Mouse (Mus musculus) small intestine, adult 2 months (tissue): ENCODE results near the gene Txnrd3. TPM values are rescaled to one million over a fixed set of nuclear protein-coding genes. Genes with fewer than 3 reads are reported as not detected.

Experiments used
- H3K27ac ChIP-seq: fragments of 200-500 bp; 2 replicates; pipeline ENCODE4 v1.5.1; 2012; ENCODE audit warnings: low read depth, low read length, control low read depth, inconsistent platforms; ENCODE audit not compliant: insufficient read depth
- H3K27me3 ChIP-seq: fragments of 200-500 bp; 2 replicates; pipeline ENCODE4 v1.6.1; 2012; ENCODE audit warnings: mild to moderate bottlenecking, moderate library complexity, low read length, inconsistent platforms; ENCODE audit not compliant: control insufficient read depth, insufficient read depth
- H3K36me3 ChIP-seq: fragments of 200-500 bp; 2 replicates; pipeline ENCODE4 v1.6.1; 2012; ENCODE audit warnings: mild to moderate bottlenecking, low read length, control low read depth, inconsistent platforms; ENCODE audit not compliant: control insufficient read depth, insufficient read depth
- H3K4me1 ChIP-seq: fragments of 200-500 bp; 2 replicates; pipeline ENCODE4 v1.6.1; 2012; ENCODE audit warnings: low read length, inconsistent platforms, mixed read lengths; ENCODE audit not compliant: control insufficient read depth, insufficient read depth, insufficient read length
- H3K4me3 ChIP-seq: fragments of 200-500 bp; 2 replicates; pipeline ENCODE4 v1.5.1; 2012; ENCODE audit warnings: low read depth, mild to moderate bottlenecking, control low read depth, inconsistent platforms, low read length, moderate library complexity
- CTCF ChIP-seq: fragments of 200-500 bp; IDR thresholded peaks from 2 replicates; pipeline ENCODE4 v1.5.1; 2012; ENCODE audit warnings: low read depth, mild to moderate bottlenecking, control low read depth, inconsistent platforms, low read length, moderate library complexity, mixed read lengths; ENCODE audit not compliant: insufficient replicate concordance, insufficient read length; ENCODE audit errors: extremely low read depth
- POLR2A ChIP-seq: fragments of 200-500 bp; IDR thresholded peaks from 2 replicates; pipeline ENCODE4 v1.6.1; 2012; ENCODE audit warnings: low read depth, mild to moderate bottlenecking, control low read depth, inconsistent platforms, low read length, moderate library complexity
- WGBS: fragments of 180-500 bp; shearing (Covaris S2); methylation state at CpG from one replicate; pipeline ENCODE4 v1.1.7; 2018; 5-methylcytosine and 5-hydroxymethylcytosine counted together
- polyA plus RNA-seq: library from polyadenylated mRNA; depleted of rRNA; stranded (reverse); fragments of >200 nt; gene quantifications from 2 replicates; pipeline ENCODE4 v1.2.3, GENCODE M21; 2012

The Txnrd3 gene
- polyA plus RNA-seq, 1 experiment, result 4.3 TPM

DNA sequence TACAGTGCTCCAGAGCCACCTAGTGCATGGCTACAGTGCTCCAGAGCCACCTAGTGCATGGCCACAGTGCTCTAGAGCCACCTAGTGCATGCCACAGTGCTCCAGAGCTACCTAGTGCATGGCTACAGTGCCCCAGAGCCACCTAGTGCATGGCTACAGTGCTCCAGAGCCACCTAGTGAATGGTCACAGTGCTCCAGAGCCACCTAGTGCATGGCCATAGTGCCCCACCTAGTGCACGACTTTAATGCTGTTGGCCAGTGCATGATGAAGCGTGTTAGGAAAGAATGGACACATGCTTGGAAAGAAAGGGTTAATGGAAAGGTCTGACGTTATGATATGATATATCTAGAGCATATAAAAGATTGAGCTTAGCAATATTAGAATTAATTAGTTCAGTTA, 14.6 kb downstream of the Txnrd3 start:
- H3K27me3 ChIP-seq, result no peaks in the 10 kb centered on the region
- H3K4me3 ChIP-seq, result no peak overlapping the region
- H3K27ac ChIP-seq, result no peak overlapping the region
- H3K4me1 ChIP-seq, result peaks cover 2% of the 10 kb centered on the region; the same call in 1 of the 2 replicates
- 79% methylated on average over 3 of the region's 3 CpGs for WGBS
- no peak for TF ChIP-seq POLR2A
- no peak for TF ChIP-seq CTCF
- H3K36me3 ChIP-seq, result no peaks in the 10 kb centered on the region

DNA sequence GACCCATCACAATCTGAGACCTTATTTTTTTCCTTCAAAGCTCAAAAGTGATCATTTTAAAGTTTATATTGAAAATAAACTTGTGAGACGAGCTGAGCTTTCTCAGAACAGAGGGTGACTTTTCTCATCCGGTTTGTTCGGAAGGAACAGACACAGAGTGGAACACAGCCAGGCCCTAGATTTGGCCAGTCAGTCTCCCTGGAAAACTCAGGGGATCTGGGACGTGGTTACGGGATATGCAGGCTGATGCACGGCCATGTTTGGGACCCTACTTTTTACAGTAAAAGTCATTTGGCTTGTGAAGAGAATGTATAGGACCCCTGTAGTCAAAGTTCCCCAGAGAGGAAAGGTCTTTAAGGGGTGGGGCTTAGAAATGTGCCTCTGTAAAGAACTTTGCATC, 15.1 kb downstream of the Txnrd3 start:
- TF ChIP-seq CTCF (no peak), POLR2A (no peak)
- WGBS, result 84% methylated on average over 6 of the region's 6 CpGs
- H3K27me3 ChIP-seq, result no peaks in the 10 kb centered on the region
- no peaks in the 10 kb centered on the region for H3K36me3 ChIP-seq
- H3K4me3 ChIP-seq, result no peak overlapping the region
- peaks cover 2% of the 10 kb centered on the region; the same call in 1 of the 2 replicates for H3K4me1 ChIP-seq
- H3K27ac ChIP-seq, result no peak overlapping the region

DNA sequence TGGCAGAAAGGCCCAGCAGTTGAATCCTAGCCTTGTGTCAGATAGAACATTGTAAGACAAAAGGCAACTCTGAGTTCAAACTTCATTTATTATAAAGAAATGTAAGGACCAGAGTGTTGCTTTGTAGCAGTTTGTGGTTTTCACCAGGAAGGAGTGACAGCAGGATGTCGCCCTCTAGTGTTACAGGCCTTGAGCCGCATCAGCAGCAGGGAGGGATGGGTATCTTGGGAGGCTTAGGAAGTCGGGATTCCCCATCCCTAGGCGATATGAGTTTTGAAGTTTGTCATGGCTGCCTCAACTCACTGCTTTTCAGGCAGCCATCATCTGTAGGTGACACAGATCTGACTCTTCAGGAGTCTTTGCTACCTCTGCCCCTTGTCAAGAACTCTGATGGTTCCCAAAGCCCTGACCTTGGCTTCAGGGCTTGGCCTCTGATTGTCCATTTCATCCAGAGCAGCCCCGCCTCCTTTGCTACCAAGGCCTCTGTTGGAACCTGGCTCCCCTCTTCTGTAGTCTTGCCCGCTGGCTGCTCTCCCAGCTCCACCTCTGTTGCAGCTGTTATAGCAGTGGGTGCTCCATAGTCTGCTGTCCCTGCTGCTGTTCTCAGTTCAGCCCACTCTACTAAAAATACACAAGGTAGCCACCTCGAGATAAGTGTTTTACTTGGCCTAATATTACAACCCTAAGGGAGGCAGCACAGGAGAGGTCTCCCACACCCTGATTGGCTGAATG, 16.1 kb downstream of the Txnrd3 start:
- H3K4me3 ChIP-seq, result no peak overlapping the region
- no peaks in the 10 kb centered on the region for H3K27me3 ChIP-seq
- no peak overlapping the region for H3K27ac ChIP-seq
- peaks cover 2% of the 10 kb centered on the region; the same call in 1 of the 2 replicates for H3K4me1 ChIP-seq
- 34% methylated on average over 7 of the region's 7 CpGs for WGBS
- no peaks in the 10 kb centered on the region for H3K36me3 ChIP-seq
- TF ChIP-seq POLR2A (no peak), CTCF (peak; percentile 46; the same call in 1 of the 2 replicates)

DNA sequence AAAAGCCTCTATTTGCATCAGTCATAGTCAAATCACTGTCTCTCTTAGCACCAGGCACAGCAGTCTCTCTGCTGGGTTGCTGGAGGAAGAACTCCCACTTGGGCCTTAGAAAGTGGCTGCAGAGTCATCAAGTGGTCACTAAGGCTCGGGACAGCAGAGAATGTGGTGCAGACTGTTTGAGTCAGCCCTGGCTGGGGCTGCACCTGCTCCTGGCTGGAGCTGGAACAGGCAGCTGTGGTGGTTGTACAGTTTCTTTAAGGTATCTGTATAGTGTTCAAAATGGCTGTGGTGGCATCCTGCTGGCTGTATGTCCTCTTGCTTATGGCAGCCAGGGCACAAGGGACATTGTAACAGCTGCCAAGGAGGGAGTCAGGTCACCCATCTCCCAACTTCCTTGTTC, 16.7 kb downstream of the Txnrd3 start:
- Histone ChIP-seq H3K4me1 (no peaks in the 10 kb centered on the region), H3K27ac (no peak overlapping the region), H3K27me3 (no peaks in the 10 kb centered on the region), H3K36me3 (no peaks in the 10 kb centered on the region), H3K4me3 (no peak overlapping the region)
- no peak for TF ChIP-seq CTCF
- 79% methylated on average over 1 of the region's 1 CpGs for WGBS

DNA sequence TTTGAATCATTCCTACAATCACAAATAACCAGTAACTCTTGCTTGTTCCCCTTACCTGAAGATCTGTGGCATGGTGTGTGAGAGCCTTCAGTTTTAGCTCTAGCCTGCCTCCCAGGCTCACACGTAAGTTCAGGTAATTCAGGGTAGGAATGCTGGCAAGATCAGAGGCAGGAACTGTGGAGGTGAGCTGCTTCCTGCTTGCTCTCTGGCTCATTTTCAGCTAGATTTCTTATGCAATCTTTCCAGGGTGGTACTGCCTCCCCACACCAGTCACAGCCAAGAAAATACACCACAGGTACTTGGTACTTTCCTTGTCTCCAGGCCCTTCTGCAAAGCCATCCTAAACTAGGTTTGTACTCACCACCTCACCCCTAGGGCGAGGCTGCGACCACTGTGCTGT, 18.7 kb downstream of the Txnrd3 start:
- Histone ChIP-seq H3K36me3 (no peaks in the 10 kb centered on the region), H3K4me1 (no peaks in the 10 kb centered on the region), H3K27ac (no peak overlapping the region), H3K4me3 (no peak overlapping the region), H3K27me3 (no peaks in the 10 kb centered on the region)
- WGBS, result 89% methylated on average over 3 of the region's 3 CpGs
- TF ChIP-seq CTCF, result no peak
- TF ChIP-seq POLR2A, result no peak

DNA sequence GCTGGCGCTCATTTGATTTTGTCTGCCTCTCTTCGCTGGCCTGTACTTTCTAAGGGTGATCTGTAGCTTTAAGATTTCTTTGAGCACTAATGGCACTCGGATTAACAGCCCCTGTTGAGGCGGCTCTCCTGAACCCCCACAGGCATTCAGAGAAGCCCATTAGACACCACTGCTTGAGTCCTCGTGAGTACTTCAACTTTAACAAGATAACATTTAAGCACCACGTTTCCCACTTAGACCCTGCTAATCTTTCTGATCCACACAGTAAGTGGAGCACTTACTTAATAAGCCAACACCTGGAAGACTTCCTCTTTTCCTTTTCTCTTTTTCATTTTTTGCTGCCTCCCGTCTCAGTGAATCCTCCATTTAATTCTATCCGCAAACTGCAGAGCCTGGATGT, 21.4 kb downstream of the Txnrd3 start:
- Histone ChIP-seq H3K36me3 (no peaks in the 10 kb centered on the region), H3K27me3 (no peaks in the 10 kb centered on the region), H3K4me1 (no peaks in the 10 kb centered on the region), H3K4me3 (no peak overlapping the region), H3K27ac (no peak overlapping the region)
- 76% methylated on average over 8 of the region's 8 CpGs for WGBS
- TF ChIP-seq CTCF, result no peak
- no peak for TF ChIP-seq POLR2A

DNA sequence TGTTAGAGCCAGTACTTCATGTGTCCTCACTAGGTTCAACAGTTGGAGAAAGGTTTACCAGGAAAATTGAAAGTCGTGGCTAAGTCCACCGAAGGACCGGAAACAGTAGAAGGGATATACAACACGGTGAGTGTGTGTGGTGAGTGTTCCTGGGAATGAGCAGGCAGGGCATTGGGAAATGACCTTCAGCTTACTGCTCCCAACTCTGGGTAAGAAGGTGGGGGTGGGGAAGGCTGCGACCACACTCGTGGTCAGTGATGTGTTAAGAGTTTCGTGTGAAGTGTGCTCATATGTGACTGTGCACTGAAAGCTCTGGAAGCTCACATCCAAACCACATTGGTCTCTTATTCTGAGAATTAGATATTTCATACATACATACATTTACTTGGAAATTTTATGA, 21.9 kb downstream of the Txnrd3 start:
- no peak overlapping the region for H3K4me3 ChIP-seq
- no peaks in the 10 kb centered on the region for H3K4me1 ChIP-seq
- no peak overlapping the region for H3K27ac ChIP-seq
- H3K36me3 ChIP-seq, result no peaks in the 10 kb centered on the region
- no peak for TF ChIP-seq CTCF
- no peak for TF ChIP-seq POLR2A
- H3K27me3 ChIP-seq, result no peaks in the 10 kb centered on the region
- WGBS, result 84% methylated on average over 7 of the region's 7 CpGs

DNA sequence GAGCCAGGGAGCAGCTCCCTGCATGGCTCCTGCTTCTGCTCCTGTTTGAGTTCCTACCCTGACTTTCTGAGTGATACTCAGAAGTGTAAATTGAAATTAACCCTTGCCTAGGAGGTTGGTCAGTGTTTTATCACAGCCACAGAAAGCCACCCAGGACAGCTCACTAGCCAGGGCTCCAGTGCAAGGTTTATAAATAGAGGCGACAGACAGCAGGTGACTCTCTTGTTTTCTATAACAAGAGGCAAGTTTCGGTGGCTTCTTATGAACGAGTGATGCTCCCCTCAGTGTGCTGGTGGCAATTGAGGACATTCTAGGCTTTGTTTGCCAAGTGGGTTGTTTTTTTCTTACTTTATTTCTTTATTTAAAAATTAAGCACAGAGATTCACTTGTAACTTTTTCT, 23.2 kb downstream of the Txnrd3 start:
- Histone ChIP-seq H3K27ac (no peak overlapping the region), H3K36me3 (no peaks in the 10 kb centered on the region), H3K4me3 (no peak overlapping the region), H3K4me1 (no peaks in the 10 kb centered on the region), H3K27me3 (no peaks in the 10 kb centered on the region)
- TF ChIP-seq POLR2A (no peak), CTCF (no peak)
- WGBS, result 88% methylated on average over 3 of the region's 3 CpGs
